Mouse (Mus musculus): ENCODE results near the gene Timm13.

The Timm13 gene

DNA sequence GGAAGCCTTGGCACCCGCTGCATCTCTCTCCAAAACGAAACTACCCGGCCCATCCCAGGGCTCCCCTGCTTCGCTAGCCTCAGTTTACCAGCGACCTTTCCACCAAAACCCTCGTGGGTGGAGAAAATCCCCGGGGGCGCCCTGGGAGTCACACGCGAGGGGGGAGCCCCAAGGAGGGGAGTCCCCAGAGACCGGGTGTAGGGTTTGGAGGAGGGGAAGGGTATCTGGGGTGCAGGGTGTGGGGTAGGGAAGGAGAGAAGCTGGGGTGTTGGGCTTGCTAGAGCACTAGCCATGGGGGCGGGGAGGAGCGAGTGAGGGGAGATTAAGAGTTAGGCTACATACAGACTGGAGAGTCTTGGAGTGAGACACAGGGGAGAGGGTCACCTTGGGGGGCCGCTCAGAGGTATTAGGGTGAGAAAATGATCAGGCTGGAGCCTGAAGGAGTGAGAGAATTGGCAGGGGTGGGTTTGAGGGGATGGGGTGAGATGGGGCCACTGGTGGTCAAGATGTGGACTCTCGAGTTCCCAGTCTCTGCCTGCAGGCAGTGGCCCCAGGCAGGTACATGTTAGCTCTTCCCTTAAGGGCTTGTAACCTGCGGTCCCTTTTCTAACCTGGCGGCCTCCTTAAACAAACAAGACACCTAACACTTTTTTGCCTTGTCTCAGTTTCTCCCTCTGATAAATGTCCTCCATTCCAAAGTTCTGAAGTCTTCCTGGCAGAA, 32.1 kb upstream of the Timm13 start:
- DNase-seq (ENCODE audit: low spot score), result no peak

DNA sequence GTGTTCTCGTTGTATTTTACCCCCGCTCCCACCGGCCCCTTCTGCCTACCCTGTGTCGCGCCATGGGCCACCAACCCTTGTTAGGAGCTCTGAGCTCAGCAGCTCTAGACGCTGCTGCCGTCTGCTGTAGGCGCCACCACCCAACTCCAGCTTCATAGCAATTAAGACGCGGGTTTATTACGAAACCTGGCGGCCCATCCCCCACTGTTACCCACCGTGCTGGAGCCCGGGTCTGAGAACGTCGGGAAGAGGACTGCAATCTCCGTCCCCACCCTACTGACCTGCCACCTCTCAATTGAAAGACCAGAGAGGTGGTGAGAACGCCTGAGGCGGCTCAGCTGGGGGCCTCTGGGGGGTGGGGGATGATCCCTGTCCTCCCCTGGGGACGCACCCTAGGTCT, 31.4 kb upstream of the Timm13 start:
- DNase-seq (ENCODE audit: low spot score), result no peak

DNA sequence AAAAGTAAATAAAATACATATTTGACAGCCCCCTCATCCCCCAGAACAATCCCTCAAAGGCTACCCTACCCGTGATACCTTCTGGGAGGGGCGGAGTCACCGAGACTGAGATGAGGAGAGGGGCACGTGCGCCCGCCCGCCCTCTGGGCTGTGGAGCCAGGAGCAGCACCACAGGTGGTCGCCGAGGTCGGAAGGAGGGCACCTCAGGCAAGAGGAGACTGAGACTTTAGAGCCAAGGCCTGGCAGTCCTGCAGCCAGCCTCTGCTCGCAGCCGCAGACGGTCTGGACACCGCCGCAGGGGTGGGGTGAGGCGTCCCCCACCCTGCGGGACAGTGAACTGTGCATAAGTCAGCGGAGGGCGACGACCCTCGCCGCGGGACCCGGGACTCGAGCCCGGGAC, 30.9 kb upstream of the Timm13 start:
- DNase-seq (ENCODE audit: low spot score), result no peak

DNA sequence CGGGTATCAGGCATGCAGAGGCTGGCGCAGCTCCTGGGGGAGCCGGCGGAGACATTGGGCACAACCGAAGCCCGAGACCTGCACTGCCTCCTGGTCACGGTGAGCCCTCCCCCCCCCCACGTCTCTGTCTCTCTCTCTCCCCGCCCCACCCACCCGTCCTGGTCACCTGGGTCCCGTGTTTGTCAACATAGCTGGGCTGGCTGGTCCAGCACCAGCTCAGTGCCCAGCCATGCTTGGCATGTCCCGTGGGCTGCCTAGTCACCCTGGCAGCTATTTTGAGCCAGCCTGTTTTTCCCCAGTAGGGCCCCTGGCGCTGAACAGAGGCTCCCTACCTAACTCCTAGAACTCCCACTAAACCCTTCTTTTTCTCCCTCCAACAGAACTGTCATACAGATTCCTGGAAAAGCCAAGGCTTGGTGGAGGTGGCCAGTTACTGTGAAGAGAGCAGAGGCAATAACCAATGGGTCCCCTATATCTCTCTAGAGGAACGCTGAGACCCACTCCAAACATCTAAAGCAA, 30.4 kb upstream of the Timm13 start:
- no peak for DNase-seq (ENCODE audit: low spot score)

DNA sequence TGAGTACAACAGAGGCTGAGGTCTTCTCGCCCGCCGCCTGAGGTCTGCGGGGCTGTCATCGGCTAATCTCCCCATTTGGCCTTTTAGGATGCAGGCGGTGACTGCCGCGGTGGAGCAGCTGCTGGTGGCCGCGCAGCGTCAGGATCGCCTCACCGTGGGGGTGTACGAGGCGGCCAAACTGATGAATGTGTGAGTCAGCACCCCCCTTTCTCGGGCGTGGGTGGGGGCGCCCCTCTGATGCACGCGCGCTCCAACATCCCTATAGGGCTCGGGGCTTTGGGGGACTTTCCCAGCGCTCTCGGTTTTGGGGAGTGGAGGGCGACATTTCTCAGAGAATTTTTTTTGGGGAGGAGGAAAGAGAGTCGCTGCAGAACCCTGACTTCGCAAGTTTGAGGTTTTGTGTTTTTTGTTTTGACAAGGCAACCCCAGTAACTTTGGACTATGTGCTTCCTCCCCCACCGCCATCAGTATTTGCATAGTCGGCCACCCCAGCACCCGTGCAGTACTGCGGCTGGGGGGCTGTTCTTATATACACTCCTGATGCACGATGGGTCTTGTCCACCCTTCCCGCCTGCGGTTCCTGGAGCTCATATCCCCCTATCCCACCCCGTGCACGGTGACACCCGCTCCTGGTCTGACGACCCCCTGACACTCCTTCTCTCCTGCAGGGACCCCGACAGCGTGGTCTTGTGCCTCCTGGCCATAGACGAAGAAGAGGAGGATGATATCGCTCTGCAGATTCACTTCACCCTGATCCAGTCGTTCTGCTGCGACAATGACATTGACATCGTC, 29.8 kb upstream of the Timm13 start:
- DNase-seq (ENCODE audit: low spot score), result no peak

DNA sequence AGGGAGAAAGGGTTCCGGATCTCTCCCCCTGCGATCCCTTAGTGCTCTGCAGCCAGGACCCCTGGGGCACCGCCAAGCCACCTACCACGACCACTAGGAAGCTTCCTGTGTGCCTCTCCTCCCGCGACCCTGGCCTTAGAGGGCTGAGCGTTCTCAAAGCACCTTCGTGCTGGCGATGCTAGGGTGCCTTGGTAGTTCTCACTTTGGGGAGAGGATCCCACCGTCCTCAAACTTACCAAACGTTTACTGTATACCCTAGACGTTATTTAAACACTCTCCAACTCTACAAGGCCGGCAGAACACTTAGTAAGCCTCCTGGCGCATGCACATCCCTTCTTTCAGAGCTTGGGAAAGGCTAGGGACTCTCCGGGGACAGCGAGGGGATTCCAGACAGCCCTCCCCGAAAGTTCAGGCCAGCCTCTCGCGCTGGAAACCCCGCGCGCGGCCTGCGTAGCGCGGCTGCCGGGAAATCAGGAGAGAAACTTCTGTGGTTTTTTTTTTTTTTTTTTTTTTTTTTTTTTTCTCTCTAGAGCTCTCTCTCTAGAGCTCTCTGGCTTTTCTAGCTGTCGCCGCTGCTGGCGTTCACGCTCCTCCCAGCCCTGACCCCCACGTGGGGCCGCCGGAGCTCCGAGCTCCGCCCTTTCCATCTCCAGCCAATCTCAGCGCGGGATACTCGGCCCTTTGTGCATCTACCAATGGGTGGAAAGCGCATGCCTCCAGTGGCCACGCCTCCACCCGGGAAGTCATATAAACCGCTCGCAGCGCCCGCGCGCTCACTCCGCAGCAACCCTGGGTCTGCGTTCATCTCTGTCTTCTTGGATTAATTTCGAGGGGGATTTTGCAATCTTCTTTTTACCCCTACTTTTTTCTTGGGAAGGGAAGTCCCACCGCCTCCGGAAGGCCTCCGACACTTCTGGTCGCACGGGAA, 28.8 kb upstream of the Timm13 start, which contains the start of gene Gadd45b:
Gadd45b (plus strand) TSS at position 775 of the 928 bp plus-strand sequence.
- peak; percentile 98 for DNase-seq (ENCODE audit: low spot score)

DNA sequence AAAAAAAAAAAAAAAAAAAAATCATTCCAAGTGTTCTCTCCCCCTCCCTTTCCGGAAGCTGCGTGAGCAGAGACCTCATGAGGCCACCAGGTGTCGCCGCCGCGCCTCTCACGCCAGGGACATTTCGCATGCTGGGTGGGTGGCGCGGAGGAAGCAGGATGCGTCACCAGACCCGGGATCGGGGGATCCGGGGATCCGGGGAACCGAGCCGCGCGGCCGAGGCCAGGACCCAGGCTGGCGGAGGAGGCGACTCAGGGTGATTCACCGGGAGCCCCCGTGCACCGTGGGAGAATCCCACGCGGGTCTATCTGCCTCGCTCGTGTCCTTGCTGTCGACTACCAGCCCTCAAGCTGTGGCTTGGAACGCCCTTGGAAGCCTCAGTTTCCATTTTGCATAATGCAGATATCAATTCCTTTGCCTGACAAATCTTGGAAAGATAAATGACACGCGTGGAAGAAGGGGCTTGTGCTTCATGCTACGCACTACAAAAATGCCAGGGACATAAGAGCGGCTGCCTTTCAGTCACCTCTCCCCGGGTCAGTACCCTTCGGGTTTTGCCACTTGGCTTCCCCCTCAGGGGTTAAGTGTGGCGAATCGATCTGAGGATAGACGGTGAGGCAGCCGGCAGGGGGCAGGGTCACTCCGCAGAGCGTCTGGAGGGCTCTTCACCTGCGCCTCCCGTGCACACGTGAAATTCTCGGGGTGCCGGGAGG, 28.0 kb upstream of the Timm13 start:
- peak; percentile 75 for DNase-seq (ENCODE audit: low spot score)

DNA sequence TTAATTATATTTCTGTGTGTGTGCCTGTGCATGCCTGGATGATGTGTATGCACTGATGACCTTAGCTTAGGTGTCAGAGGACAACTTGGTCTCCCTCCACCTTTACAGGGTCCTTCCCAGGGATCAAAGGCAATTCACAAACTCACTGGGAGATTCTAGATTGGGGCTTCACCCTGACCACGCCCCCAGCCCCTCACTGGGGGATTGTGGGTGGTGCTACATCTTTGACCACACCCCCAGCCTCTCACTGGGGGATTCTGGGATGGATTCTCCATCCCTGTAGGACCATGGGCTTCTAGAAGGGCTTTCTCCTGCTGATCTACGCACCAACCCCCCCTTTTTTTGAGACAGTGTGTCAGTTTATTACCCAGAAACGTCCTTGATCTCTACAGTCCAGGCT, 24.7 kb upstream of the Timm13 start:
- no peak for DNase-seq (ENCODE audit: low spot score)

DNA sequence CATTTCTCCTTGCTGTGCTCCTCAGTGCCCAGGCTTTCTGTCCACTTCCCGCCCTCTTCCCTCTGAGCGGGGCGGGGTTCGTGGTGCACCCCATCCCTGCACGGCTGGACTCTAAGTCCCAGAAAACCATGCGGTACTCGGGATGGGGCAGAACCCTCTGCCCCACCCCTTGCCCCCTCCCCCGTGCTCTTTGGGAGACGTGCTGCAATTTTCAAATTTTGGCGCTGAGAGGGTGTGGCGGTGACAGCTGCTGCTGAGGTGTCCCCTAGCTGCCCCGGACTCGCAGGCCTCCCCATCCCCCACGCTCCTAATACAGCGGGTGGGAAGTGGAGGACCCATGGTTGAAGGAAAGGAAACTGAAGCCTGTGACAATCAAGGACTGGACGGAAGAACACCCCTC, 21.2 kb upstream of the Timm13 start:
- DNase-seq (ENCODE audit: low spot score), result no peak

DNA sequence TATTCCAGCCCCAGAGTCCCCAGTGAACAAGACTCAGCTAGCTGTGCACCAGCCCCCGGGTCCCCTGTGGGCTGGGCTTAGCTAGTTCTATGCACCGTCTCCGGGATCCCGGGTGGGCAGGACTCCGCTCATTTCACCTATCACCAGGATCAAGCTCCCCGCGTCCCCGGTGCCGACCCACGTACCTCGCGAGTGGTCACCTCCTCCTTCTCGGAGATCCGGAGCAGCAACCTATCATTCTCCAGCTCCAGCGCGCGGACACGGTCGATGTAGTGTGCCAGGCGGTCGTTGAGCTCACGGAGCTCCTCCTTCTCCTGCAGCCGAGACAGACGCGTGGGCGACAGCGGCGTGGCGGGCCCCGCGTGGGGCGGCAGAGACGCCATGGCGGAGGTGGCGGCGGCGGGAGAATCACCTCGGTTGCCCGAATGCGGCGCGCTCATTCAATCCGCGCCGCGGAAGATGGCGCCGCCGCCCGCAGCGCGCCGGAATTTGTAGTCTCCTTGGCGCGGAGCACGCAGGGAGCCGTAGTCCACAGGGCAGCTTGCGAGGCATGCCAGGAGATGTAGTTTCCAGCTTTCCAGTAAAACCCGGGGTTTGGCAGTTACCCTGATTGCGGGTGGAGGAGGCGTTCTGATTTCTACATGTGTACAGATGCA, 17.1 kb upstream of the Timm13 start, which contains the start of gene Lmnb2:
Lmnb2 (minus strand) TSS at position 467 of the 656 bp plus-strand sequence.
- DNase-seq (ENCODE audit: low spot score), result peak; percentile 46

DNA sequence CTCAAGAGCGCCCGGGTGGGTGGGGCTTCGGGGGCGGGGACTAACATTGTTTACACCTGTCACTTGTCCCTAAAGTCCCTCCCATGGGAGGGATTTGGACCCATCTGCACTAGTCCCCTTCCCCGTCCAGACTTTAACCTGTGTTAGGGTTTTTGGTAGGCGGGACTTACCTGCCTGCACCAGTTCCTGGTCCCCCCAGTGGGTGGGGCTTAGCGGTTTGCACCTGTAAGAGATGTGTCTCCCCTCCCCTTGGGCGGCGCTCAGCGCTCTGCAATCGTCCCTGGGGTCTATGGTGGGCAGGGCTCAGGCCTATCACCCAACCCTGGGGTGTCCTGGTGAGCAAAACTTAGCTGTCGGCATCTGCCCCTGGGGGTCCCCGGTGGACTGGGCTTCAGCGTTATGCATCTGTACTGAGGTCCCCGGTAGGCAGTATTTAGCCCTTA, 16.6 kb upstream of the Timm13 start:
- no peak for DNase-seq (ENCODE audit: low spot score)

DNA sequence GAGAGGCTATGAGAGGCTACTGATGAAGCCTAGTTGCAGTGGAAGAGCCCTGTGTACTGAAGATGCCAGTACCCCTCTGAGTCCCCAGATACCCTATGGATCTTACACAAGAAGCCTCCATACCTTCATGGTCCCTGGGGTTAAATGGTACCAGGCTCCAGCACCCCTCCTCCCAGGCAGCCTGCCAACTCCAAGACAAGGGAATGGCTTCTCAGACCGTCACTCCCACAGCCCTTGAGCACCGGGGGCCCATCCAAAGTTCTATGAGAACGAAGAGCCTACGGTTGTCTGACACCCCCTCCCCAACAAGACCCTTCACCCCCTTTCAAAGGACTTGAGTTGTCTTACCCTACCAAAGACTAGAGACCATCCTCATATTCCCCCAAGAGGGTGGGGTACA, 15.0 kb upstream of the Timm13 start:
- DNase-seq (ENCODE audit: low spot score), result no peak

DNA sequence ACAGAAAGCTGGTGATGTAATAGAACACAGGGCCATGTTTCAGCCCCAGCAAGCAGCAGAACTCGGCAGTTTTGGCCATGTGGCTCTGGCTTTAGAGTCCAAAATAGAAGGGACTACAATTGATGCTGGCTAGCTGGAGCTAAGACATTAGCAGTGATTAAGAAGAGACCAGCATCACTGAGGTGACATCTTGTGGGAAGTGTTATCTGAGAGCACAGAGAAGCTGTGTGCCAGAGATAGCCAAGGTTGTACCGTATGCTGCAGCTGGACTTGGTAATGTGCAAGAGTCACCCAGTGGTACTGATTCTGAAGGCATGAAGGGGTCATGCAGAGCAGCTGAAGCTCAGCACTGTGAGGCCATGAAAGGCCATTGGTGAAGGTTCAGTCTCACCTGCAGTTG, 14.5 kb upstream of the Timm13 start:
- peak; percentile 48 for DNase-seq (ENCODE audit: low spot score)

DNA sequence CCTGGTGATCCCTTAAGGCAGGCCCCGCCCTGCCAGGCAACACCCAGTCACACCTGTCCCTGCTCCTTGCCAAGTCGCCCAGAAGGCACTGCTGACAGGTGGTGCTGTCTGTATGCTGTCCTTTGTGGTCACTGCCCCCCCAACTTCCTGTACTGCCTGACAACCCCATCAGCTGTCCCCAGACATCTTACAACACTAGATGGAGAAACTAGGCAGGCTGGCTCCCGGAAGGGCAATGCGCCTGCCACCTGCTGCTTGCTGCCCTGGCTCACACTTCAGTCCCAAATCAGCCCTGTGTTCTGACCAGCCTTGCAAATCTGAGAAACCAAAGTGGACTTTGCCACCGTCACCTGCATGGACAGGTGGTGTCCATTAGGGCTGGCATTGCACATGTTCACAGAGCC, 13.5 kb upstream of the Timm13 start:
- no peak for DNase-seq (ENCODE audit: low spot score)

DNA sequence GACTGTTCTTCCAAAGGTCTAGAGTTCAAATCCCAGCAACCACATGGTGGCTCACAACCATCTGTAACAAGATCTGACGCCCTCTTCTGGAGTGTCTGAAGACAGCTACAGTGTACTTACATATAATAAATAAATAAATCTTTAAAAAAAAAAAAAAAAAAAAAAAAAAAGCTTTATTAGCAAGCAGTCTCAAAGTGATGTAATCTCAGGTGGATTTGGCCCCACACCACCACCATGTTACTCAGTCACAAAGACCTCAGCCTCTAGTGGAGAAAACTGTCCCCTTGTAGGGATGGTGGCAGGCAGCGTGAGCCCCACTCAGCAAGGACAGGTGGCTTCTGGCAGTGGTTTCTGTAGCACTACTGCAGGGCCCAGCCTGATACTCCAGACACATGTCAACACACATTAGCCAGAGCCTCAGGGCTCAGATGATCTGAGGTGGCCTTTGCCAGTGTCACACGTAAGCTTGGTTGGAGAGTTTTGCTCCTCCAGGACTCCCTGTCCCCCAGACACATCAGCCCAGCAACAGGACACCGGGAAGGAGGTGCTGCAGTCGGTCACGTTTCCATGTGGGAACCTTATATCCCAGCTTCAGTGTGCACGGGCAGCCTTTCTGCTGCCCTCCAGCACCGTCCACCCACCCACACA, 12.7 kb upstream of the Timm13 start:
- DNase-seq (ENCODE audit: low spot score), result no peak

DNA sequence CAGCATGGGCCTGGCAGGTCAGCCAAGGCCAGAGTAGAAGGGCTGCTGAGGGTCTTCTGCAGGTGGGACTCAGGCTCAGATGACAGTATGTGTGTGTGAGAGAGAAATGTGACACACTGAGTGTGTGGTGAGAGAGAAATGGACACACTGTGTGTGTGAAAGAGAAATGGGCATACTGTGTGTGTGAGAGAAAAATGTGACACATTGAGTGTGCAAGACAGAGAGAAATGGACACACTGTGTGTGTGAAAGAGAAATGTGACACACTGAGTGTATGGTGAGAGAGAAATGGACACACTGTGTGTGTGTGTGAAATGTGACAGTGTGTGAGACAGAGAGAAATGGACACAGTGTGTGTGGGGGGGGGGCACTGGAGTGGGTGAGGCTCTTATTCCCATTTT, 11.1 kb upstream of the Timm13 start:
- DNase-seq (ENCODE audit: low spot score), result no peak

DNA sequence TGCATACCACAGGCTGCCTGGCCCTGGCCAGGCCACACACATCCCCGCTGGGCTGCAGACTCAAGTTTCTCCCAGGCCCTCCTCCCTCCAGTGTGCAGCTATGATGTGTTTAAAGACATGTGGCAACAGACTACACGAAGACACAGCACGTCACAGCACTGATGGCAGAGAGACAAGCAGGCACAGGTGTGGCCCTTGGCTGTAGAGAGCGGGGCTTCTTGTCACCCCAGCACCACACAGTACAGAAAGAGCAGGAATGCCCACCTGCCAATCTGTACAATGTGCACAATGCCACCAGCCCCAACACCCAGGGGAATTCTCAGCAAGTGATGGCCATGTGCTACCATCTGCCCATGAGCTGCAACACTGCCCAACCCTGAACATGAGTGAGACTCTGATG, 10.6 kb upstream of the Timm13 start:
- no peak for DNase-seq (ENCODE audit: low spot score)

DNA sequence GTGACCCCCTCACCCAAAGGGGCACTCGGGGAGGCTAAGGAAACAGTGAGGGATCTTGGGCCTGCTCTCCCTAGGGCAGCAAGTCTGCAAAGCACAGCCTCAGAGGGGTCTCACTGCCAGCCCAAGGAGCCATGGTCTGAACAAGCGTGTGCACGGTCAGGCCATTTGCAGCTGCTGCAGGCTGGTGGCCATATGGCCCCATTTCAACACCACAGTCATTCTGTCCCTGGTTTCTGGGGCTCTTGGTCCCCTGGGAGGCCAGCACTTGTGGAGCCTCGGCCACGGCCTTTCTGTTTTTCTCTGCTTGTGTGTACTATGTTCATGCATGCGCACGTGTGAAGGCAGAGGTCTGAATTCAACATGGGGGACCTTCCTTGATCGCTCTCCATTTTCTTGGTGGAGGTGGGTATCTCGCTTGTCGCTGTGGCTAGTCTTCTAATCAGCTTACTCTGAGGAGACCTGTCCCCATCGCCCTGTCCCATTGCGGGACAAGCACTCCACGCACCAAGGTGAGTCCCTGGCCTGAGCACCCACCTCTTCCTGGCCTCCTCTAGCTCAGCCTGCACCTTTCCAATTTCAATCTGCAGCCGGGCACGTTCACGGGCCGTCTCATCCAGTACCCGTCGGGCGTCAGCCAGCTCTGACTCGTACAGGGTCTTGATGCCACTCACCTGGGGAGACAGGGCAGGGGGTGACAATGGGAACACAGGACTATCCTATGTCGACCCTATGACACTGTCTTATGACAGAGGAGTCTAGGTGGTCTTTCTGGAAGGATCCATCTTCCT, 8.8 kb upstream of the Timm13 start:
- DNase-seq (ENCODE audit: low spot score), result no peak

DNA sequence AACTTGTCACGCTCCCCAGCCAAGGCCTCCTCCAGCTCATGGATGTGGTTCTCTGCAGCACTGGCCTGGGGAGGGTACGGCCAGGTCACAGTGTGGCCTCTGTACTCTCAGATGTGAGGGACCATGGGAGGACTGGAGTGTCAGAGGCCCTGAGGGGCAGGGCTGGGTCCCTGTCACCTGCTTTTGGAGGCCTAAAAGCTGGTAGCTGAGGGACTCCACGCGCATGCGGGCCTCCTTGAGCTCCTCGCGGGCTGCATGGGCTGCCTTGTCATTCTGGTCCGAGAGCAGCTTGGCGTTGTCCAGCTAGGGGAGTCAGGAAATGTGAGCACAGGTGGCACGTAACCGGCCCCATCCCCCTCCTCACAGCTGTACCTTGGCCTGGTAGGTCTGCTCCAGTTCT, 3.9 kb upstream of the Timm13 start:
- DNase-seq (ENCODE audit: low spot score), result no peak
